Mouse (Mus musculus): ENCODE measurements around the gene Vmn2r1. TPM values are rescaled to one million over a fixed set of nuclear protein-coding genes. Genes with fewer than 3 reads are reported as not detected.

Gene Vmn2r1
- polyA plus RNA-seq (2012; ENCODE audit: low replicate concordance) = not detected in 2 replicates

DNA sequence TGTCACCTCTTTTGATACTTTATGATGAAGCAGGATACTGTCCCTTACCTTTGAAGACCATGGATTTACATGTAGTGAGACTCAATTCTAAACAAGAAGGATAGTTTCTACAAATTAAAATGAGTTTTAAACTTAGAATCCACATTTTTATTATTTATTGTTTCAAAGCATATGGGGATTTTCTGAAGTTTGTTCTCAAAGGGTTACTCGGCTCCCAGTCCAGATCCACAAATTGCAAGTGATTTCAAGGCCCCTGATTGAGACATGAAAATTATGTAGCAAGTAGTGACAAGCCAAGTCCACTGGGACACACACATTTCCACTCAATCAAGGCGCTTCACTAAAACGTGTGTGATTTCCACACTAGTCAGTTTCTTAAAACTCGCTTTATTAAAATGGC lies at the start of gene Vmn2r1:
Vmn2r1 (plus strand) TSS at position 301 of the 400 bp plus-strand sequence.

DNA sequence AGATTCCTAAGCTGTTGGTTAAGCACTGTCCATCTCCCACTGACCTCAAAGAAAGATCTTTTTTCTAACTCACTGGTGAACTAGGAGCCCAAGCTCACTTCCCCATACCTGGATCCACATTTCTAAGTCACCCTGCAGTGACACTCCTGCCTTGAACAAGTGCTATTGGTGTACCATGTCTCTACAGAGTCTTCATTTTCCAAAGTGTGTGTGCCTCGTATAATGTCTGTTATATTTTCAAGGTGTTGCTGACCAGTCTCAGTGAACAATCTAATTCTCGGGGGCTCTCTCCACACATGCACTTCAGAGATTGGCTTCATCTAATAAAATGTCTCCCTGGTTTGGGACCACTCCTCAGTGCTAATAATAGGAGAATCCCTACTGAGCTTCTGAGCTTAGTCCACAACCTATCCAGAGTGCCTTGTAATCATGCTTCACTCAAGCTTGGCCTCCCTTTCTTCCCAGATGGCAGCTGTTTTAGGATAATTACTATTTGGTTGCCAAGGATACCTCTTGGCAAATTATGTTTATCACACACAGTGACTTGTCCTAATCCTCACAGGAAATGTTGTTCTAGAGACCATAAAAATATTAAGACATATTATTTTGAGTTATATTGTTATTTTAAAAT lies 60.6 kb downstream of the Vmn2r1 start, which contains the start of gene Vmn2r2:
Vmn2r2 (minus strand) TSS at position 51 of the 631 bp plus-strand sequence.

Other genes with a start within 250 kb of the Vmn2r1 start
- not detected in 2 replicates for gene Plch1, start 182.1 kb upstream of the Vmn2r1 start, polyA plus RNA-seq (2012; ENCODE audit: low replicate concordance)
- gene E130311K13Rik, start 152.1 kb upstream of the Vmn2r1 start, polyA plus RNA-seq (2012; ENCODE audit: low replicate concordance) = 2.4 TPM in 2 replicates
- 33.7 and 40.3 TPM in 2 replicates for gene Slc33a1, start 116.8 kb upstream of the Vmn2r1 start, polyA plus RNA-seq (2012; ENCODE audit: low replicate concordance)
- gene Gmps, start 105.4 kb upstream of the Vmn2r1 start, polyA plus RNA-seq (2012; ENCODE audit: low replicate concordance) = 0.81 and 3.3 TPM in 2 replicates
- not detected in 2 replicates for gene Vmn2r2, start 60.4 kb downstream of the Vmn2r1 start, polyA plus RNA-seq (2012; ENCODE audit: low replicate concordance)
- gene Vmn2r3, start 208.2 kb downstream of the Vmn2r1 start, polyA plus RNA-seq (2012; ENCODE audit: low replicate concordance) = 0.01 TPM in 1 of 2 replicates, not detected in the other

All from leukemia stem cell, adult 10-12 weeks (primary cell).